Mouse (Mus musculus) lung, adult 18-20 months (tissue): ENCODE results near the gene Irf6.

Experiments used
- DNase-seq, 2 experiments: peaks; one replicate each; pipeline ENCODE4 v3.0.0; 2022; ENCODE audit warnings: mixed read lengths in 2 of 2

The Irf6 gene

GRCm38 (mm10) chr1:193152872-193153271 is at the start of gene Irf6:
TSS of gene Irf6 (plus strand) at chr1:193153111.
- peak; percentile 91 to 93 for DNase-seq

DNA sequence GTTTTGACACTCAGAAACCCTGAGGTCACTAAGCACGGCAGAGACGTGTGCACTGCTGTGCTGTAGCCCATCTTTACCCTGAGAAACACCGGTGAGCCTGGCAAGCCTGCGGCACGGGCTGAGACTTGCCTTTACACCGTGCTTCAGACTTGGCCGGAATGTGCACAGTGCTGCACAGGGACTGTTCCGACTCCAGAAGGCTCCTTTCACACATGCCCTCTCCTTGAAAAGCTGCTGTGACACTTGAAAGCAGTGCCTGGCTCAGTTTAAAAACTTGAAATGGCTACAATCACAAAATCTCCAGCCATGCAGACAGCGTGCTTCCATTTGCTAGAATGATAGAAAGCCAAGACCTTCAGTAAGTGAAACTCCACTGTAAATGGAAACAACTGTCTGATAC is 40.8 kb upstream of the Irf6 start:
- DNase-seq, result no peak

DNA sequence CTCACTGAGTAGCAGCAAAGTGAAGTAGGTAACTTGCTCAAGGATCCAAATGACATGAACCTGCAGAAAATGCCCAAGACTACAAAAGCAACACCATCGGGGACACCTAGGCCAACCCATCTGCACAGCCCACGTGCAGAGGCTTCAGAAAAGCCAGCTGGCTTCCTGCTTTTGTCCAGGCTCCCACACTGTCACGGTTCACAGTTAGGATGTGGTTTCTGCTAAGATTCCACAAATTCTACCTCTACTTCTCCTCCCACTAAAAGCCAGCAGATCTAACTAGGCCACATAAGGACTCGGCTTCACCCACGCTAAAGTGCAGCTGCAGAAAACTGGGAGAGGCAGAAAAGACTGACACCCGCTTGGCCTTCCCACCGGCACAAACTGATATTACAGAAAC is 30.1 kb upstream of the Irf6 start:
- no peak for DNase-seq

DNA sequence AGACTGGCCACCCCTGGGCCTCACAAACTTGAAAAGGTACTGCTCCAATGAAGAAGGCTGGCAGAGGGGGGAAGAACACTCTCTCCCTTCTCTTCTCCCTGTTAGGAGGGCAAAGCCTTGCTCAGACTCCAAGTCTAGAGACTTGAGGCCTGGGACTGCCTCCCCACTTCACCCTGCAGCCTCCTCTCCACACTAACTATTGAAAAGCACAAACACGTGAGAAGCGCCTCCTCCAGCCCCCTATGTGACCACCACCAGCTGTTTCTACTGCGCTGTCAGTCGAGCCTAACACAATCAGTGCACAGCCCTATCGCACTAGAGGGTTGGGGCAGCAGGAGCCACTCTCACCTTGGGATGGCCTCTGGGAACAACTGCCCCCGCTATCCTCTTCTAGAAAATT is 29.6 kb upstream of the Irf6 start:
- no peak for DNase-seq

- DNase-seq, result no peak
These were observed 27.1 kb upstream of the Irf6 start for GRCm38 (mm10) chr1:193125835-193126234.

- DNase-seq, result no peak
These were observed 24.9 kb upstream of the Irf6 start for GRCm38 (mm10) chr1:193128055-193128454.

- no peak for DNase-seq
These were observed 23.6 kb upstream of the Irf6 start for GRCm38 (mm10) chr1:193129321-193129720.

- DNase-seq, result peak; percentile 94 to 97
These were observed 23.0 kb upstream of the Irf6 start, which contains the start of gene Diexf for GRCm38 (mm10) chr1:193129786-193130455. TSS of gene Diexf (minus strand) at chr1:193130272.

DNA sequence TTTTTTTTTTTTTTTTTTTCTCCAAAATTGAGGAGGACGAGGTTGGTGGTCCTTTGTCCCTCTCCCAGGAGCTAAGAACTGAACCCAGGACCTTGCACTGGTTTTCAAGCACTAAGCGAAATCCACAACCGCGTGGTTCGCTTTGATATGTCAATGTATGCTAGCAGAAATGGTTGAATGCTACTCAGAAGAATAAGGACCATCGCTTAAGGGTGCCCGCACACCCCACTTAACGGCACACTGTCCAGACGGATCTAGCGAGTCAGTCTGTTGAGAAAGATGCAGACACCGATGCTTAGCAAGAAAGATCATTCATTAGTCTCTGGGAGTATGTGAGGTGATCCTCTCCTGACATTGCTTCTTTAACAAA is 22.5 kb upstream of the Irf6 start:
- no peak for DNase-seq

DNA sequence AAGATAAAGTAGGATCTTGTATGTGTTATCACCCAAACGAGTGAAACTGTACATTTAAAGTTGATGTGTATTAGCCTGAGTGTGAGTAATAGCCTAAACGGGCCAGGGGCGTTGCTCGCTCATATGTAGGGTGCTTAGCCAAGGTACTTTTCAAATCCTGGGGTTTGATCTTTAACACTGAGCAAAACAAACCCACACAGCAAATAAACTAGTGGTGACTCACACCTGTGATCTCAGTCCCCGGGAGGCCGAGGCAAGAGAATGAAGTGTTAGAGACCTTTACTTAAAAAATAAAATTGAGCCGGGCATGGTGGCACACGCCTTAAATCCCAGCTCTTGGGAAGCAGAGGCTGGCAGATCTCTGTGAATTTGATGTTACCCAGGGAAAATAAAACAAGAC is 22.1 kb upstream of the Irf6 start:
- no peak for DNase-seq

DNA sequence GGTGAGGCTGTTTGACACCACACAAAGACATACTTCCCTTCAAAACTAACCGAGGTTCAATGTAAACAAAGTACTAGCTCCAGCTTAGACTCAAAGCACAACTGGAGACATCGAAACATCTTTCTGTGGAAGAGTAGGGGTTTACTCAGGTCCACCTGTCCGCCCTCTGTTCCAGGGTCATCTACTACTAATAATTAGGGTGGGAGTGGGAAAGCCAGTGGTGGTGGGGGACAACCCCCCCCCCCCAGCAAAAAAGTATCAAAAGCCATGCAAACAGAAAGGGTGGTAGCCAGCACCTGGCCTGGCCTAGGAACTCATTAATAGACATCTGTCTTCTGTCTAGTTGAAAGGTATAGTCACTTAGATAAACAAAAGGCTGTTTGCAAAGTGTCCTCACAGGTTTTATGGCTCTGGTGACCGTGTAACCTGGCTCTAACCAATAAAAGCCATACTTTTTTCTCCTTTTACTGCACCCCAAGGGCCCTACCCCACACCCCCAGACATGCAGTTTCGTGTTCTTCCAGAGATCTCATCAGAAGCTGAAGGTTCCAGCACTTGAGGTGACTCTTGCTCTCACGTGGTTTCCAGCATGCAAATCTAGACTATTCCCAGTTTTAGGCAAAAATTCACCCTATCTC is 21.5 kb upstream of the Irf6 start:
- DNase-seq, result no peak

DNA sequence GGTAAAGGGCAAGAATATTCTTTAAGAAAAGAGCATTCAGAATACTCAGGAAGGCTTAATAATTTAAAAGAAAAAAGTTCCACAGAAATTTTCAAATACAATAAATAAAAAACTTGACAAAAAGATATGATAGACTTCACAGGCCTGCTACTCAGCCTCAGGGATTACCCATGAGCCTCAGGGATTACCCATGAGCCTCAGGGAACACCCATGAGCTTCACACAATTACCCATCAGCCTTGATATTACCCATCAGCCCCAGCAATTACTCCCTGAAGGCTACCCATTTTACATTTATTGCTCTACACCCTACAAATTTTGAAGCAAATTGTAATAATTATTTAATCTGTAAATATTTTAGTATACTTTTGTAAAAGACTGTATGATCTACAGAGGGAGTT is 20.5 kb upstream of the Irf6 start:
- no peak for DNase-seq

DNA sequence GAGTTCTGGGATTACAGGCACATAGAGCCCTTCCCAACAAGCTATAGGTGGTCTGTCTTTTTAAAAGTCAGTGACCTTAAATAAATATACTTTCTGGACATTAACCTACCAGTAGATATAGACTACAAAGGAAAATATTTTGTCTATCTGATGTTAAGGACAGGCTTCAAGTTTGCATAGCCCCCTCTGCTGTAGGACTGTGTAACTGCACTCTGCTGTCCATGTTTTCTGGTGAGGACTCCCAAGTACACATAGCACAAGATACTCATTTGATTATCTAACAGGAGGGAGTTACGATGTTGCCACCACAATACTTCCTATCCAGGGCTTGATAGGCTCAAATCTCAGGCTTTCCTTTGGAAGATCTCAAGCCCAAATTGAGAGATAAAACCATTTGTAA is 19.2 kb upstream of the Irf6 start:
- no peak for DNase-seq

- no peak for DNase-seq
These were observed 14.8 kb upstream of the Irf6 start for GRCm38 (mm10) chr1:193138087-193138486.

DNA sequence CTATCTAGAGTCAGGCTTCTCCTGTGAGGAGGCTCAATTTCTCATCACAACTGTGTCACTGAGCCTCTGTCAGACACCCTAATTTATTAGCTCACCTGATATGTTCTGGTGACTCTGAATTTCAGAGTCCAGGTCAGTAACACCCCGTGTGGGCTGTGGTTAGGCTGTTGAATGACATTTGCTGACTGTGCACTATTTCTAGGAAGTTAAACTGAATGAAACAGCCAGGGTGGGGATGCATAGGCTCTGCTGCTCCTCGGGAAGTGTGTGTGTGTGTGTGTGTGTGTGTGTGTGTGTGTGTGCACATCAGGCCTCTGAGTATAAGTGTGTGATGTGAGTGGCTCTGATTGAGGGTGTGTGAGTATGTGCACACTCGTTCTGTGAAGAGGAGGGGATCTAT is 14.2 kb upstream of the Irf6 start:
- no peak for DNase-seq

GRCm38 (mm10) chr1:193141118-193141517 is 11.8 kb upstream of the Irf6 start:
- DNase-seq, result no peak

DNA sequence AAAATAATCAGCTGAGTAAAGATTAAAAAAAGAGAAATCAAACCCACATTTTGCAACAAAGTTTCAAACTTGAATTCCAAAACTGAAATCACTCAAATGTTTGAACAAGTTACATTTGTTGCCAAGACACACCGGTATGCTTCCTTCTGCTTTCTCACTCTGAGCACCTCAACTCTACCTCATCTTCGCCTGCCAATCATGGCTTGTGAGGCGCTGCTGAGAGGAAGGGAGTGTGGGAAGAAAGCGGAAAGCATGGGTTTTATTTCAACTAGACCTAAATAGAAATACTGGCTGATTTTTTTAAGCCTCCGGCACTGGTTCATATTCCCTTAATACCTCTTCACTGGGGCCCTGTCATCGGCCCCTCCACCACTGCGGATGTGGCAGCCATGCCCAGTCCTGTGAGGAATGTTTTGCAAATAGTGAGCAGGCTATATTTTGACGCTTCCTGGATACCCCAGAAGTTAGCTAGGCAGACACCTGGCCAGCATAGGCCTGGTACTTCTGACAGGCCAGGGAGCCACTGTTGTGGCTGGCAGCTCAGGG is 10.3 kb upstream of the Irf6 start:
- no peak for DNase-seq

GRCm38 (mm10) chr1:193144516-193144915 is 8.4 kb upstream of the Irf6 start:
- DNase-seq, result no peak

DNA sequence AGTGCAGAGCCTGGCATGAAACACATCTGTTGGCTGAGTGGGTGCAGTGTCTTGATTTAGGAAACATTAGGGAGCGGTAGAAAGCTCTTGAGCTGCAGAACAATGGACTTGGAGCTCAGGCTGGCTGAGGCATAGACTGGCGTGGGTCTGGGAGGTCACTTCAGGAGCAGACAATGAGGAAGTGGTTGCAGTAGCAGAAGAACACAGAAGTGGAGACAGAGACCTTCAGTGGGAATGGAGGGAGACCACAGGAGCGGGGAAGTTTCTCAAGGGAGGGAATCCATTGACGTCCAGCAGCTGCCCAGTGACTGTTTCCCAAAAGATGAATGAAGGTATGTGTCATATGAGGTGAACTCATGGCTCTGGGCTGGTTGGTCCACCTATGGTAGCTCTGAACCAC is 7.8 kb upstream of the Irf6 start:
- DNase-seq, result no peak

DNA sequence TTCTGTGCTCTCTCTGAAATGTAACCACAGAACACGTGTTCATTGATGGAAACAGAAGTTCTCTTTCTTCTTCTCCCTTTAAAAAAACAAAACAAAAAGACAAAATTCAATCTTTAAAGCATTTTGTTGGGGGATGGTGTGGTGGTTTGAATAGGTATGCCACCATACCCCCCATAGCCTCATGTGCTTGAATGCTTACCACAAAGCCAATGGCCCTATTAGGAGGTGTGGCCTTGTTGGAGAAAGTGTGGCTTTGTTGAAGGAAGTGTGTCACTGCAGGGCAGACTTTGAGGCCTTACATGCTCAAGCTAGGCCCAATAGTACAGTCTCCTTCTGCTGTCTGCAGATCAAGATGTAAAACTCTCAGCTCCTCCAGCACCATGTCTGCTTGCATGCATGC is 6.5 kb upstream of the Irf6 start:
- DNase-seq, result no peak

- DNase-seq, result no peak
These were observed 3.7 kb upstream of the Irf6 start for GRCm38 (mm10) chr1:193149231-193149630.

GRCm38 (mm10) chr1:193151134-193151533 is 1.8 kb upstream of the Irf6 start:
- DNase-seq, result no peak

DNA sequence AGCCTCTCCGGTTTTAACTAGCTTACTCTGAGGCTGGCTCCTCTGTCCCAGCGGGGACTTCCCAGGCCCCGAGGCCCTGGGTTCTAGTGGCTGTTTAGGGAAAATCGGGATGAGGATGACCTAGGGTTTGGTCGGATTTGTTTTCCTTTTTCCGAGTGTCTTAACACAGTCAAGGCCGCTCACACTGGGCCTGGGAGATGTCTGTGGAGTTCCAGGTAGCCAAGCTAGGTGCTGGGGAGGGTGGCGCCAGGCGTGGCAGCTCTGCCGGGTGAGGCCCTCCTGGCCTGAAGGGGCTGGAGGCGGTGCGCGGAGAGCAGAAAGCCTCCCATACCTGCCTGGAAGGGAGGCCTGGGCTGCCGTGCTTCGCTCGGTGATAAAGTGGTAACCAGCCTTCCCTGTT is 650 bp downstream of the Irf6 start:
- peak; percentile 52 to 61 for DNase-seq

GRCm38 (mm10) chr1:193156316-193157110 is 3.6 kb downstream of the Irf6 start:
- DNase-seq, result no peak
